Mouse (Mus musculus) layer of hippocampus, postnatal 36 days (tissue): ENCODE data around the gene Hsd17b2. TPM values are rescaled to one million over a fixed set of nuclear protein-coding genes. Genes with fewer than 3 reads are reported as not detected.
"Not testable (repeated sequence)": the region's sequence is repeated elsewhere in the genome, so short reads cannot be mapped to it uniquely, and the experiment has no call there.

Source experiments
- DNase-seq, 2 experiments: peaks; one replicate each; pipeline ENCODE4 v3.0.0; 2022
- total RNA-seq, 2 experiments: library from RNA; stranded (reverse); gene quantifications; 2 replicates each; pipeline ENCODE4 v1.2.3; 2021

The Hsd17b2 gene
- total RNA-seq, 2 experiments from 2014 or later = not detected

- DNase-seq = no peak
These were observed 14.2 kb downstream of the Hsd17b2 start for GRCm38 (mm10) chr8:117715896-117716295.

DNA sequence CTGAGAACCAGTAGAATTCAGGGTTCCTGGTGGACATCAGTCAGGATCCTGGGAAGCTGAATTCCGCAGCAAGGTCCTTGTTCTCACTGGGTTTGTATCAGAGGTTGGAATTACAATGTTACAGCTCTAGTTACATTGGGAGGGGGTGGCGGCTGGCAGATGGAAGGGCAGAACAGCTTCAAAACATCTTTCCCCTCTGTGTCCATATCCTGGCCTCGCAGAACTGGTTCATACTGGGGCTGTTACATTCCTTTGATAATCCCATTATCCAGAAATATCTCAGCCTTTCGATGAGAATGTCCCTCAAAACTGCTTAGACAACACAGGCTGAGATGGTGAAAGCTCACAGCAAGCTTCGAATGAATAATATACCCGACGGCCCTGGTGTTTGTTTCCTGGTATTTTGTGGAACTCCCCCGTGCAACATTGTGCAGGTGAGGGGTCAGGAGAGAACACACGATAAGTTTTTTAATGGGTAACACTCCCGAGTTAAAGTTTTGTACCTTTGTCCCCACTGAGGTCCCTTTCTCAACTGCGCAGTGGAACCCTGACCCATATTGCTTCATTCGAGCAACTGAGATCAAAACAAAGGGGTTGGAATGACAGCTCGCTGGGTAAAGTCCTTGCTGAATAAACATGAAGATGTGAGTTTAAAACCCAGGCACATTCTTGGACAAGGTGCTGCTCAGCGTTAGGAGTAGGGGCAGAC, 16.6 kb downstream of the Hsd17b2 start:
- DNase-seq = no peak

DNA sequence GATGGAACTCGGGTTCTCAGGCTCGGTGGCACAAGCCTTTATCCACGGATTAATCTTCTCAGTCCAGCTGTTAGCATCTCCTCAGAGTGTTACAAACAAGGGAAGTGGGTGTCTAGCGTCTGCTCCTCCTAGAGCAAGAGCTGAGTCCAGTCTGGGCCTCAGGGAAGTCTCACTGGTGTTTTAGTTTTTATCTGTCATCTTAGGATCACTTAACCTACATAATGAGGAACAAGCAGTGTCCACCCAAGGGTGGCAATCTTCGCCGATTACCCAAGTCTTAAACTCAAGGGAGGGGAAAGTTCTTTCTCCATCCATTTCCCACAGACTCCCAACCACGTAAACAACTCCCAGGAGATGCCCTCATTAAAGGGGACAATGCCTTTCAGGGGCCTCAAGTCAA, 24.8 kb downstream of the Hsd17b2 start:
- DNase-seq = no peak

DNA sequence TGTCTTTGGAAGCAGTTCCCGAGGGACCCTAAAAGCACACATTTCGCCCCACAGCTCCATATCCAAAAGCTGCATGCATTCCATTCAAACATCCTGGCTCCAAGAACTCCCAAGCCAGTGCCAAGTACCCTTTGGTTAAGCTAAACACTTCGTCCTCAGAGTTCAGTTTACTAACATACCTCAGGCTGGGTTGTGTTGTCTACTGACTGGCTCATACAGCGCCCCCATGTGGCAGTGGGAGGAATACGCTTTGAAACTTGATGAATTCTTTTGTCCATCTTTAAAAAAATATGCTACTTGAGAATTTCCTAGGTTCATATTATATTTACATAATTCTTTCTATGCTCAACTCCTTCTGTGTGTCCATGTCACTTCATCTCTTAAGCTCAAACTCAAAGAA, 25.9 kb downstream of the Hsd17b2 start:
- DNase-seq = no peak

- no peak for DNase-seq
These were observed 26.5 kb downstream of the Hsd17b2 start for GRCm38 (mm10) chr8:117728234-117728633.

GRCm38 (mm10) chr8:117730980-117731379, 29.3 kb downstream of the Hsd17b2 start:
- DNase-seq = no peak

GRCm38 (mm10) chr8:117736657-117737175, 35.0 kb downstream of the Hsd17b2 start:
- no peak for DNase-seq

DNA sequence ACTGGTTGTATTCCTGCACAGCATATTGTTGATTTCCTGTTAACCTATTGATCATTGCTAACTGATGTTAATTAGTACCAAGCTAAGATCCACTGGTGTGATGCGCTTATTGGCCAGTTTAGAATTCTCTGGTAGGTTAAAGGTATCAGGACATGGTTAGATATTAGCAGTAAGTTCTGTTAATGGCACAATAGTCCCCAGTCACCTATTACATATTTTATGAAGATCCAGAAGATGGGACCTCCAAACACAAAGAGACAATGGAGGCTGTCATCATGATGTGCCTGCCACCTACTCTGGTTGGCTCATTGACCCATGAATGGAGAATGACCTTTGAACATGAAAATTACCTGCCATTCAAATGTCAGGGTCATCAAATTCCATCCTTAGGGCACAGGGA, 36.5 kb downstream of the Hsd17b2 start:
- not testable (repeated sequence) for DNase-seq

GRCm38 (mm10) chr8:117740387-117740998, 38.8 kb downstream of the Hsd17b2 start:
- no peak for DNase-seq

DNA sequence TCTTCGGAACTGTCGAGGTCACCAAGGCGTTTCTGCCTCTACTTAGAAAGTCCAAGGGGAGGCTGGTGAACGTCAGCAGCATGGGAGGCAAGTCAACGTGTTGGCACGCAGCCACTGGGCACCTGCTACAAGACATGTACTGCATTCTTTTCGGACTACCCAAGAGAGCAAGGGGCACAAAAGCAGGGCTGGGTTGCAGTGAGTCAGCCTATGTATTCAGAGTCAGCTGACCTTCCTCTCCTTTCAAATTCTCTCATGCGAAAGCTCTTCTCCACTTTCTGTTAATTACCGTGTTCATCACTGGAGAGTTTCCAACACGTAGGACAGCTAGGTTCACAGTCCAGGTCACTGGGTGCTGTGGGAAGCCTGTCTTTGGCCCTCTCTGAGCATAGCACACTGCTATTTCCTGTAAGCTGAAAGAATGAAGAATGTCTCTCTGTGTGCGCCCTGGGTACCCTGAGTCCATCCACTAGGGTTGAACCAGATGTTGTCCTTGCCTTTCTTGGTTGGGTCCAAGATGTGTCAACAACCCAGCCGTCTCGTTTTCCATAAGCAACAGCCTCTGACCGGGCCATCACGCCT, 40.8 kb downstream of the Hsd17b2 start:
- no peak for DNase-seq

DNA sequence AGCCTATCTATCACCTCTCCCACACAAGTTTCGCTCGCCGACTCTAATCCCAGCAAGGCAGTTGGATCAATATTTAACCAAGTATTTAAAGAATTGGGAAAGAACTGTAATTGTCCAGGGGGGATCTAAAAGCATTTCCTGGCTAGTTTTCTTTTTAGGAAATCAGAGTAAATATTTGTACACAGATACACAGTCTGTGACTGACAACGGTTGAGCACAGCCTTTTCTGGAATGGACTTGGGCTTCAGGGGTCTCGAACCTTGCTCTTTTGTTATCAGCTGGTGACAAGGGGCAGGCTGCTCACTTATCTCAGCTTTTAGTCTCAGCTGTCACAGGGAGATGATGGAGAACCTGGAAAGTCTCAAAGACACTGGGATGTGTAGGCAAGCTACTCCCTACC, 44.9 kb downstream of the Hsd17b2 start:
- DNase-seq = no peak

DNA sequence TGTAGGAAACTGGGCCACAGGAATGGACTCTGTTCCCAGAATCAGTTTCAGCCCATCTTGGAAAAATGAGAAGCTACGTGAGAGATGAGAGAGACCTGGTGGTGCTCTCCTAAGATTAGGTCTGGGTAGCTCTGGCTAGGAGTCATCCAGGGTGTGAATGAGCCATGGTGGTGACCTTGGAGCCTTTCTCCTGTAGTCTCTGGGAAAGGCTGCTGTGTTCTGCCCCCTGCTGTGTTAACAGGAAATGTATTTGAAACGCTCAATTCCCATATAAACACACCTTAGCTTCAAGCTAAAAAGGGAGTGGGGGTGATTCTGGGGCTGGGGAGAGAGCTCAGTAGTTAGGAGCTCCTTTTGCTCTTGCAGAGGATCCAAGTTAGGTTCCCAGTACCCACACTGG, 45.7 kb downstream of the Hsd17b2 start:
- no peak for DNase-seq

GRCm38 (mm10) chr8:117747886-117748730, 46.4 kb downstream of the Hsd17b2 start:
- DNase-seq = no peak

GRCm38 (mm10) chr8:117749436-117749835, 47.7 kb downstream of the Hsd17b2 start:
- no peak for DNase-seq

DNA sequence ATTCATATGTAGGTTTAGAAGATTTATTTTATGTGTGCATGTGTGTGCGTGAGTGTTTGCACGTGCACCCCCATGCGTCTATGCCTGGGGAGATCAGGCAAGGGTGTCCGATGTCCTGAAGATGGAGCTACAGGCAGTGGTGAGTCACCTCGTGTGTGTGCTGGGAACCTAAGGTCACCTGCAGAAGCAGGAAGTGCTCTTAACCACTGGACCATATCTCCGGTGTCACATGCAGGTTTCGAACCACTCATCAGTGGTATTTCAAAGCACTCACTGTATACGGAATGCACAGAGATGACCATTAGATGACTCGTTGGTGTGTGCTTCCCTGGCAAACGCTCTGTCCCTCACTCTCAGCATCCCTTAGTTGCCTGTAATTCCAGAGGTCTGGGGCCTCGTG, 56.2 kb downstream of the Hsd17b2 start:
- DNase-seq = no peak

- no peak for DNase-seq
These were observed 61.1 kb downstream of the Hsd17b2 start for GRCm38 (mm10) chr8:117762776-117763175.

DNA sequence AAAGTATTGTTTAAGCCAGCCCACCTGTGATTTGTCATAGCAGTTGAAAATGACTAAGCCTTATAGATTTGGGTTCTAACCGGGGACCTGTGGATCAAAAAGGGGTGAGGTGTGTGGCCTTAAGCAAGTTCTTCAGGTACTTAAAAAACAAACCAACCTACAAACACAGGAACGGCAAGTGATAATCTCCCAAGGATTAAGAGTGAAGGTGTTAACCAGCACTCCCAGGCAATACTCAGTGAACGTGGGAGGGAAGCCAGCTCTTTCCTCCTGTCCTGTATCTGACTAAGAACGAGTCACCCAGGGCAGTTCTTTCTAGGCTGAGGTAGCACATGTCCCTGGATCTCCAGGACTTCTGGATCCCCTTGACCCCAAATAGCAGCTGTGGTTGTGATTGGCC, 62.9 kb downstream of the Hsd17b2 start:
- DNase-seq = no peak

GRCm38 (mm10) chr8:117765947-117766346, 64.2 kb downstream of the Hsd17b2 start:
- DNase-seq = no peak

DNA sequence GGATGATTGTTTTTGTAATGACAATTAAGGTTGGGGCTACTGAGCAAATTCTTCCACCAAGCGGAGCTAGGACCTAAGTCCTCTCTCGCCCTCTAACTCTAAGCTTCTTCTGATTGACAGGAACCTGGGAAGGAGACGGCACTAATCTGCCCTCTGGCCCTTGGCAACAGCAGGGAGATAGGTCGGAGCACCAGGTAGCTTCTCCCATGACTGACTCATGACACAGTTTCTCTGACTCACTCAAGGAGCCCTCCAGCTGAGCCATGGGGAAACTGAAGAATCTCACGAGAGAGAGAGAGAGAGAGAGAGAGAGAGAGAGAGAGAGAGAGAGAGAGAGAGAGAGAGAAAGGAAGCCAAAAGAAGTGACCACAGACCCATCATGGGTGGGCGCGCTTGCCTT, 67.3 kb downstream of the Hsd17b2 start:
- no peak for DNase-seq

- no peak for DNase-seq
These were observed 69.6 kb downstream of the Hsd17b2 start for GRCm38 (mm10) chr8:117771115-117771836.

GRCm38 (mm10) chr8:117772126-117772525, 70.4 kb downstream of the Hsd17b2 start:
- no peak for DNase-seq

DNA sequence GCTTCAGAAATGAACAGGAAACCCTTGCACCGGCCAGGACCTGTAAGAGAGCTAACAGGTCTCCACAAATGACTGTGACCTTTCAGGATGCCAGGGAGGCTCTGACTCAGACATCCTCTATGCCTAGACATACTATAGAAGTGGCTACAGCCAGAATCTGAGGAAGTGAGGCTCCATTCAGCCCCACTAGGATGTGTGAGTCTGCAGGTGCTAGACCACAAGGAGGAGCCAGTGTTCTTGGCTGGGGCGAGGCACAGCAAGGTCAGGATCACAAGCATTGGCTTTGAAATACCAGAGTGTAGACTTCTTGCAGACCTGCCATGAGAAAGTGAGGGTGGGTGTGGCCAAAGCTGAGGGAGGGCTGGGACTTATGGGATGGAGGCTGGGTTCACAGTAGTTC, 70.9 kb downstream of the Hsd17b2 start:
- DNase-seq = no peak
